Mouse (Mus musculus) embryonic fibroblast, embryonic 13.5 days (primary cell): ENCODE data around the gene Ntm. TPM values are rescaled to one million over a fixed set of nuclear protein-coding genes. Genes with fewer than 3 reads are reported as not detected.

Source experiments
- H3K27ac ChIP-seq: 2 replicates; pipeline ENCODE4 v1.5.1; 2012; ENCODE audit warnings: low read length, control low read depth, inconsistent platforms; ENCODE audit not compliant: insufficient read depth
- H3K4me1 ChIP-seq: 2 replicates; pipeline ENCODE4 v1.6.1; 2011; ENCODE audit warnings: low read length; ENCODE audit not compliant: control insufficient read depth, insufficient read depth
- H3K4me3 ChIP-seq: 2 replicates; pipeline ENCODE4 v1.5.1; 2011; ENCODE audit warnings: mild to moderate bottlenecking, control low read depth, low read length; ENCODE audit not compliant: insufficient read depth
- CTCF ChIP-seq: IDR thresholded peaks from 2 replicates; pipeline ENCODE4 v1.5.1; 2011; ENCODE audit warnings: mild to moderate bottlenecking, control low read depth, low read length, moderate library complexity, borderline replicate concordance; ENCODE audit not compliant: insufficient read depth
- POLR2A ChIP-seq: IDR thresholded peaks from 2 replicates; pipeline ENCODE4 v1.6.1; 2011; ENCODE audit warnings: low read depth, mild to moderate bottlenecking, control low read depth, low read length, moderate library complexity
- polyA plus RNA-seq: library from polyadenylated mRNA; stranded (reverse); fragments of >200 nt; gene quantifications from 2 replicates; pipeline ENCODE4 v1.2.4, GENCODE M21; 2011; ENCODE audit warnings: low read depth; ENCODE audit not compliant: missing spikeins, insufficient read length

Ntm gene
- polyA plus RNA-seq, 1 experiment: 0.95 TPM

DNA sequence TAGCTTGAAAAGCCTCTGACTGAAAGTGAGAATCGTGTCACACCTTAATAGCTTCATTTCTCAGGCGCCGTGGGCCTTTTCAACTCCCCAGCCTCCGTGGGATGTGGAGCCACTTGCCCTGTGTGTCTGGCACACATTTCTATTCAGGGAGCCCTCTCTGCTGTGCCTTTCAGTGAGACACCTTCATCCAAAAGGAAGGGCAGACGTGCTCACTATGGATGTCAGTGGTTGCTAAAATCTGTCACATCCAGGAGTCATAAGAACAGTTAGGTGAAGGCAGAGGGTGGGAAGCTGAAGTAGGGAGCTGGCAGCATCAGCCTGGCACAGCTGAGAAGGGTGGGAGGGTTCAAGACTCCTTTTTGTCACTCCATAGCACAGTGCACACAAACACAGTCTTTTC, 201.4 kb downstream of the Ntm start:
- H3K4me3 ChIP-seq: no peak overlapping the region

DNA sequence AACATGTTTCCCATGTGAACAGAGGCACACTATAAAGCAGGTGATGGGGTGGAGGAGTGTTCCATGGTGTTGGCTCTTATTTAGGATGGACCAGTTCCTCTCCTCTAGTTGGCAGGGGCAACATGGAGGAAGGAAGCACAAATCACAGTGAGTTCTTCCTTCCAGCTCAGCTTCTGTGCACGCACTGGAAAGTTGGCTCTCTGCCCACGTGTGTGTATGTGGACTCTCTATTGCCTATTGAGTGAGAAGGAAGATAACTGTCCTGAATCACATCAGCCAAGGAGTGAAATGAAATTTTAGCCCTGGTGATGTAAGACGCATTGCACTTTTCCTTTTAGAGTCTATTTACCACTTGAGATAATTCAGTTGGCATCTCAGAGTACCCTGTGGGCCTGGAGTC, 203.0 kb downstream of the Ntm start:
- Histone ChIP-seq H3K27ac (no peak overlapping the region), H3K4me3 (no peak overlapping the region), H3K4me1 (no peaks in the 10 kb centered on the region)
- no peak for TF ChIP-seq CTCF
- no peak for TF ChIP-seq POLR2A

More for the DNA sequence above, 201.4 kb downstream of the Ntm start:
- H3K27ac ChIP-seq: no peak overlapping the region
- TF ChIP-seq CTCF: no peak
- TF ChIP-seq POLR2A: no peak
- H3K4me1 ChIP-seq: no peaks in the 10 kb centered on the region

DNA sequence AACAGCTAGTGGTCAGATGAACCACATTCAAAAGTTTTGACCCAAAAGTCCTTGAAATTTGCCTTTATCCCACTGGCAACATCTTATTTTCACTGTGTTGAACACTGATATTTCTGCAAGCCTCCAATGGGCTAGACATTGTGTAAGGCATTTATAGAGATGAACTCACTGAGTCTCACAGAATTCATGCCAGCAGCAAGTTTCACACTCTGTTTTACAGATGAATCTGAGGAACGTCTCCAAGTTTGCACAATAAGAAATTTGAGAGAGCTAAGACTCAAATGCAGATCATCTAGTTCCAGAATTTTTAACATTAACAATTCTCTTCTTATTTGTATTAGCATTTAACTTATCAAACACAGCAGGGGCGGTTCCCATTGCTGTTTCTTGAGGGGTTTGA, 203.9 kb downstream of the Ntm start:
- no peak for TF ChIP-seq CTCF
- no peak for TF ChIP-seq POLR2A
- H3K4me3 ChIP-seq: no peak overlapping the region
- no peak overlapping the region for H3K27ac ChIP-seq
- H3K4me1 ChIP-seq: no peaks in the 10 kb centered on the region

DNA sequence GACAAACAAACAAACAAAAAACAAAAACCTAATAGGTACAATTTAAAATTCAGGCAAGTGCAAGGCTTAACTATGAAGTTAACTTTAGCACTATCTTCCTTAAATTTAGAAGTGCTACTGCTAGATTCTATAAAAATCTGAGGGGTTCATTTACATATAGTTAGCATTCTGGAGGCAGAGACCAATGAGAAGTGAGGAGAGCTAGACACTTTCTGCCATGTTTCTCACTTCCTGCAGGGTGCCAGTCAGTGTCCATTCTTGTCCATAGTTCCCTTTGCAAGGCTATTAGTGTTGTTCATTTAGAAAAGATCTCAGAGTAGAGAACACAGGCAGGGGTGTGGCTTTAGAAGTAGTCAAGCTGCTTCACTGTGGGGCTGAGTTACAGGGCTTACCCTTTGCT, 208.6 kb downstream of the Ntm start:
- Histone ChIP-seq H3K4me1 (no peaks in the 10 kb centered on the region), H3K27ac (no peak overlapping the region), H3K4me3 (no peak overlapping the region)
- TF ChIP-seq POLR2A (no peak), CTCF (no peak)

DNA sequence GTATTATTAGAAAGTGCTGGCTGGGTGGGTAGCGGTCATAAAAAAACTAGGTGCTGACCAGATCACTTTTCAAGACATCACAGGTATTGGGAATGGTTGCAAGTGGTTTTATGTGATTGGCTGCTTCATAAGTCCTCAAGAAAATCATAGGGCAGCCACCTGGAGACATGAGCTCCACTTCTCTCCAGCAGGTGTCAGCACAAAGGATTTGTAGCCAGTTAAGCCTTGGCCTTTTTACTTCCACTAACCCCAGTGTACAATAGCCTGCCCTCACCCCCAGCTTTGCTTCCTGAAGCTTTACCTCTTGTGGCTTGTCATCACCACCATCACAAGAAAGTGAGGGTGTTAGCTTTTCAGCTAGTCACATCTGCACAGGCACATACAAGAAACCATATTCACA, 211.5 kb downstream of the Ntm start:
- no peak overlapping the region for H3K4me3 ChIP-seq
- no peak overlapping the region for H3K27ac ChIP-seq
- TF ChIP-seq CTCF: no peak
- no peak for TF ChIP-seq POLR2A
- no peaks in the 10 kb centered on the region for H3K4me1 ChIP-seq

DNA sequence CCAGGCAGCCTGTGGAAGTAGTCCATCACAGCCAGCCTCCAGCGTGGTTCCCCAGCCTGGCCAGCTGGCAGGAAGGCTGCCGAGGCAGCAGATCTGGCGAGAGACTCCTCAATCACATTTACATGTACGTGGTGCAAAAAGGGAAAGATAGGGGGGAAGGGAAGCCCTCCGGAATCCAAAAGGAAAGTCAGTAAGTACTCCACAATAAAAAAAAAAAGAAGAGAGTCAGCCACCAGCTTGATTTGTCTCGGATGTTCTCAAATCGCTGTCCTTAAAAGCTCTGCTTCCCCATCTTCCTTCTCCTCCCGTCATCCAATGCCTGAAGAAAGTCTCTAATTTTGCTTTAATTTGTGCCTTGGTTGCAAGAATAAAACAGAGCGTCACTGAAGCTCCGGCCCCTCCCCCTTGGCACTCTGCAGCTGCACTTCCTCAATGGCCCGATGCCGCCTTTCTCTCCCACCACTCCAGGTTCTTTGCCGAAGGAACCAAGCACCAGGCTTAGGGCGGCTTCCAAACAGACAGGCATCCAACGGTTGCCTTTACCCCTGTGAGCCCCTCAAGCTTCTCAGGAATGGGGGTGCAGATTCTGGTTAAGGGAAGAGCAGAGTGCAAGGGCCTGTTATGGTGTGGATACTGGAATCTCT, 212.4 kb downstream of the Ntm start:
- no peak for TF ChIP-seq CTCF
- no peak for TF ChIP-seq POLR2A
- H3K4me1 ChIP-seq: no peaks in the 10 kb centered on the region
- no peak overlapping the region for H3K4me3 ChIP-seq
- H3K27ac ChIP-seq: no peak overlapping the region

DNA sequence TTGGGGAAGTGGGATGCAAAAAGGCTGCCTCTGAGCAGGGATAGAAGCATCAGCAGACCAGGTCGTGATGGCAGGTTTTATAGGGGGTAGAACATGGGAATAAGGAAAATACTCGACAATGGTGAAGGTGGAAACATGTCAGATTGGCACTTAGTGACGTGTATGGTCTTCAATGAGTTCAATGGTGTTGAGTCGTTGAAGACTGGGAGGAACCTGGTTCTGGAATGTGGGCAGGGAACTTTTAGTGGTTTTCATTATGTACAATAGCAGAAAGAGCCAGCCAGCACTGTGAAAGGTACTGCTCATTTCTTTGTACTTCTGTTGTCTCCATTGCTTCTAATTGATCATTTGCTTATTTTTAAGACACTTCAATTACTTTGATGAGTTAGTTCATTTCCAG, 214.9 kb downstream of the Ntm start:
- Histone ChIP-seq H3K4me1 (no peaks in the 10 kb centered on the region), H3K27ac (no peak overlapping the region)
- TF ChIP-seq POLR2A (no peak), CTCF (no peak)

DNA sequence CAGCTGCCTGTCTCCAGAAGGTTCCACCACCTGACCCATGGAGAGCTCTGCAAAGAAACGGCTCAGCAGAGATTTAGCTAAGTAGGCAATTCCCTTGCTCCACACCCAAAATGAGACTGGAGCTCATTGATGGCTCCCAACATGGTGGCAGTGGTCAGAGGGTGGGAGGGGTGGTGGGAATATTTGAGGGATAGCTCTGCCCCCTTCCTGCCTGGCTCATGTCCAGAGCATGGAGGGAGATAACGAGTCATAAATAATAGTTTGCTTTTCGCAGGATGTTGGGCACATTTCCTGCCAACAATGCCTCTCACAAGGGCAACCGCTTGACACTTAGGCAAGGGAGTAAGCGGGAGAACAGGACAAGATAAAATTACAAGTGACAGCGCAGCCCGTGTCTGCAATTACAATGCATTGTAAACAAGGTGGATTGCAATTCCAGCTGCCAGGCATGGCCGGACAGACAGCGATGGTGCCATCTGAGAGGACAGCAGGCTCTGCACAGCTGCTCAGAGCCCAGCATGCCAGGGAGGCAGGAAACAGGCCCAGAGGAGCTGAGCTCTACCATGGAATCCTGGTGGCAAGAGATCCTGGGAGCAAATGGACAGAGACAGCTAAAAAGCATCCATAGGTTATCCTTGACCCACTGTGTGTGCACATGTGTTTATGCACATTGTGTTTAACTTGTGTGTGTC, 224.0 kb downstream of the Ntm start:
- no peak overlapping the region for H3K27ac ChIP-seq
- TF ChIP-seq CTCF (no peak), POLR2A (no peak)
- no peak overlapping the region for H3K4me3 ChIP-seq
- H3K4me1 ChIP-seq: no peaks in the 10 kb centered on the region

More for the DNA sequence above, 214.9 kb downstream of the Ntm start:
- H3K4me3 ChIP-seq: no peak overlapping the region

DNA sequence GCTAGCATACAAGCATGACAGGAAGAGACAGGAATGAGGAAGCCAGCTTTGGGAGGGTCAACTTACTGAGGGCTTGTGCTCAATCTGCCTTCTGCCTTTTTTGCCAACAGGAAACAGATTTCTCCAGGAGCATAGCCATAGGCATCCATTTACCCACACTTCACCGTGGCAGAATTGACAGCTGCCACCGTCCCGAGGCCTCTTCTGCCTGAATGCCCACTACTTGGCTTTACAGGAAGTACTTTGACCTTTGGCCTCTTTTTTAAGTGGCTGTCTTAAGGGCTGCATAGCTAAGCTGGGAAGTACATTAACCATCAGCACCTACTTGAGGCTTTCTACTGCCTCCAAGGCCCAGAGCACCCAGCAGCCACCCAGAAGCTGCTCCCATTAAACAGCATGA, 226.9 kb downstream of the Ntm start:
- no peak for TF ChIP-seq POLR2A
- TF ChIP-seq CTCF: no peak
- no peaks in the 10 kb centered on the region for H3K4me1 ChIP-seq
- H3K4me3 ChIP-seq: no peak overlapping the region
- H3K27ac ChIP-seq: no peak overlapping the region

DNA sequence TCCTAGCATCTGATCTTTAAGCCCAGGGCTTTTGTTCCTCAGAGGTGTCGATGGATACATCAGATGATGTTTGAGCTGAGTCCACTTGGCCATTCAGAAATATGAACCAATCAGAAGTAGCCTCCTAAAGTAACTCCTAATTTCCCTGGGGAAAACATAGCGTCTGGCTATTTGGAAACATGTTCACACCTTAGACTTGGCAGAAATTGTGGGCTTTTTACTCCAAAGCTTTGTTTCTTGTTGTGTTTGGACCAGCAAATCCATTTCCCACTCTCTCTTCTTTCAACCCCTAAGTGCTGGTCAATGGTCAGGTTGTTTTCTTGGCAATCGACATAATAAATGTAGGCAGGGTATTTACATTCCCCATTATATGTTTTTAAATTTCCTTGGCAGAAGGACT, 230.0 kb downstream of the Ntm start:
- H3K4me3 ChIP-seq: no peak overlapping the region
- no peak overlapping the region for H3K27ac ChIP-seq
- H3K4me1 ChIP-seq: no peaks in the 10 kb centered on the region
- no peak for TF ChIP-seq POLR2A
- no peak for TF ChIP-seq CTCF

DNA sequence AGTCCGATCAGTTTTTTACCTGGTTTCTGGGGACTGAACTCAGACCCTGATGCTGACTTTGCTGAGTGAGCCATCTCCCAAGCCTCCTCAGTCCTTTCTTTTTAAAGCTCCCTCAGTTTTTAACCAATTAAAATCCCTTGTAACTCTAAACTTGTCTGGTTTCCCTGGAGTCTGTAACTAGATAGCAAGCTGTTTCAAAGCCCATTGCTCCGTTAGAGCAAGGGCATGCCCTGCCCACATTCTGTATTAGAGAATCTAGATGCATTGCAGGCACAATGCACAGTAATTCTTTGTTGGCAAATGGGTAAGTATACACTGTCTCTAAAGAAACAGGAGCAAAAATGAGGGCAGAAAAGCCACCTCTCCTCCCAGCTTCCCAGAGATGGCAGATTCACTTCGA, 231.3 kb downstream of the Ntm start:
- no peaks in the 10 kb centered on the region for H3K4me1 ChIP-seq
- TF ChIP-seq CTCF: no peak
- TF ChIP-seq POLR2A: no peak
- H3K27ac ChIP-seq: no peak overlapping the region
- no peak overlapping the region for H3K4me3 ChIP-seq
